Mouse (Mus musculus) erythroblast, adult 5-6 weeks (primary cell): ENCODE results near the gene Thop1. TPM values are rescaled to one million over a fixed set of nuclear protein-coding genes. Genes with fewer than 3 reads are reported as not detected.

Experiments used
- ATAC-seq: replicated peaks from 2 replicates; pipeline ENCODE4 v1.8.0; 2016; ENCODE audit warnings: moderate number of reproducible peaks, mild to moderate bottlenecking, moderate TSS enrichment, inconsistent platforms; ENCODE audit not compliant: poor library complexity, low FRiP score, severe bottlenecking
- total RNA-seq, 2 experiments: library from RNA; stranded (forward) in 1 of 2; stranded (reverse) in 1 of 2; fragments of 150-400 nt in 1 of 2; fragments of 200-764, 138-1000 nt in 1 of 2; gene quantifications; 2 replicates each; pipeline versions ENCODE4 v1.2.3 to v1.2.4; 2015 to 2017; ENCODE audit warnings: low replicate concordance in 2 of 2

The Thop1 gene
- total RNA-seq, 2 experiments from 2014 or later, result 4.1 TPM; not detected in 1

DNA sequence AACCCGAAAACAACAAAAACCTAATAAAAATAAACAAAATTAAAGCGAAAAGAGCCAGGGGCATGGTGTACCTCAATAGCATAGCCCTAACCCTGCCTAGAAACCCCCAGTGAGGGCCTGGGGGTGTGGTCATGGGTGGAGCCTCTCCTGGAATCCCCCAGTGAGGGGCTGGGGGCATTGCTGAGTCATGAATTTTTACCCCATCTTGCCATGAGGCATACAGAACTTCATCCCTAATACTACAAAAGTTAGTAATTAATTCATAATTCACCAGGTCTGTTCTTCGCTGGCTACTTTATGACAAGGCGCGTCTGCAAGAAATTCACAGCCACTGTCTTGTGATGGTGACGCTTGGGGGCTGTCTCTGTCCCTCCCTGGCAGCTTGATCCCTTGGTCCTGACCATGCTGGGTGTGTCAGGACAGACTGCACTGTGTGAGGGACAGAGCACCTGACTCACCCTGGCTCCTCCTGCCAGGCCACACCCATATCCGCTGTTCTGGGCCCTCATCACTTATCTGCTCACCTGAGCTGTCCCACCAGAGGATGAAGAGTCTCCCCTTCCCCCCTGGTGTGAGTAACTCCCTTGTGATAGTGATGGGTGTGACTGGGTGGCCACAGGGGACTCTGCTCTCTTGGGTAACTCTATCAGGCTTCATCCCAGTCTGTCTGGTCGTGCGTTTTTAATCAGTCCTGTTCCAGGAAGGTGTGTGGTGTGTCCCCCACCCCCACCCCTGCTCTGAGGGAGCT, 25.3 kb downstream of the Thop1 start:
- ATAC-seq, result peak; percentile 32; the same call in 1 of the 2 replicates

DNA sequence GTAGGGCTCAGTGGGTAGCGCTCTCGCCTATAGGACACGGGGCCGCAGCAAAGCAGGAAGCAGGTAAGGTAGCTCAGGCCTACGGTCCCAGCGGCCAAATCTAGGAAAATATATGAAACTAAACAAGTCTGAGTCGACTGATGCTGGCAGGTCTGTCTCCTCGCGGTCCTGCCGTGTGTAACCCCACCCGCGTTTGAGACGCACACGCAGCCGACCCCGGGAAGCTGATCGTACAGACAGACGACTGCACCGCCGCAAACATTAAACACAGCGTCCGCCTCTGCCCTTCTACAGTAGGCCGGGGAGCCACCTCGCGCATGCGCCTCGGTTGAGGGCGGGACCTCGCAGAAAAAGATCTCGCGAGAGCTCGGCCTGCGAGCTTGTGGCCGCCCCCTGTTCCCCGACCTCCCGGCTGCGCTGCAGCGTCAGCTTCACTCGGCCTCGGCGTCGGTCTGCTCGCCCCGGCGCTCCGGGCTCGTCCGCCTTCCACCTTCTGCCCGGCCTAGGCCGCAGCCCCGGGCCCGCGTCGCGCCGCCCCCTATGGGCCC, 35.8 kb downstream of the Thop1 start, which contains the start of gene Map2k2:
Gene Map2k2, plus strand, starts transcription at position 351 of the 548 bp plus-strand sequence.
- peak; percentile 81 for ATAC-seq

GRCm38 (mm10) chr10:81106113-81106721, 36.4 kb downstream of the Thop1 start:
- ATAC-seq, result peak; percentile 65

GRCm38 (mm10) chr10:81112946-81113345, 43.1 kb downstream of the Thop1 start:
- no peak for ATAC-seq

DNA sequence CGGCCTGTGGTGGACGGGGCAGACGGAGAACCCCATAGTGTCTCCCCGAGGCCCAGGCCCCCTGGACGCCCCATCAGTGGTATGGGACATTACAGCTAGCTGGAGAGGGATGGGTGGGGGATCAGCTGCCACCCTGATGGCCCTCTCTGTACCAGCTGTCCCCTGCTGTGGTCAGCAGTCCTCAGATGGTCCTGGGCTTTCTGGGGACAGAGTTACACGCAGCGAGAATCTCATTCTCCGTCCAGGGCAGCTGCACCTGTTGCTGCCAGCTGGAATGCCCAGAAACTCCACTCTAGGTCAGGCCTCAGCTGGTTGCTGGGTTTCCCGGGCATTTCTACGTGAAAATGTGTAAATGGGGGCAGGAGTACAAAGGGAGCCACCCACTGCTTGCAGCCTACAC, 49.8 kb downstream of the Thop1 start:
- no peak for ATAC-seq

DNA sequence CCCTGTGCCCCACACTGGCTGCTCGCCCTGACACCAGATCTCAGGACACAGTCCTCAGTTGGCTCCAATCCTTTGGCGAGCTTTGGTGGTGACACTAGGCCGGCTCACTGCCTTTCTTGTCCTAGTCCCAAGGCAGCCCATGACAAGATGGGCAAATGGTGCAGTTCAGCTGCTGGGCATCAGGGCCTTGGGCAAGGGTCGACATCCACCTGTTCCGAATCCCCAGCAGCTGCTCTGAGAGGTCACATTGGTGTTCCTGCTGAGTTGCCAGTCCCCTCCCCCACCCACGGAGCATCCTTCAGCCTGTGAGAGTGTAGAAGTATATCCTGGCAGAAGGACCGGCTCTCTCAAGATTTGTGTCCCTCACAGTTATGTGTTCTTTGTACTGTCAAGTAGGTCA, 50.8 kb downstream of the Thop1 start:
- no peak for ATAC-seq

- no peak for ATAC-seq
These were observed 53.1 kb downstream of the Thop1 start for GRCm38 (mm10) chr10:81122889-81123288.

DNA sequence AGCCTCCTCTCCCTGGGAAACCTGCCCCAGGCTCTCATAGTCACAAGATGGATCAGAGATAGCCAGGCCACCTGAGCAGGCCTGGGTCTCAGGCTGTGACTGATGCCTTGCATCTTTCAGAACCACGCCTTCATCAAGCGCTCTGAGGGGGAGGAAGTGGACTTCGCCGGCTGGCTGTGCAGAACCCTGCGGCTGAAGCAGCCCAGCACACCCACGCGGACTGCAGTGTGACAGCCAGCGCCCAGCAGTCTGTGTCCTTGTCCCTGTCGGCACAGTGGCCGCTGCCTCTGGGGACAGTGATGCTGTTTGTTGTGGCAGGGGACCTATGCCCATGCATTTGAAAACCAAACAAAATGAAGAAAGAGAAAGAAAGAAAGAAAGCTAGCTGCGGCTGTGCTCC, 53.7 kb downstream of the Thop1 start:
- ATAC-seq, result no peak

Other genes with a start within 250 kb of the Thop1 start
- 1,067 and 1,159 TPM in 2 replicates for gene Oaz1, start 243.4 kb upstream of the Thop1 start, total RNA-seq (2015; ENCODE audit: low replicate concordance)
- gene Oaz1, start 243.4 kb upstream of the Thop1 start, total RNA-seq (2017; ENCODE audit: low replicate concordance), result 242 and 348 TPM in 2 replicates
- not detected in 2 replicates for gene Lingo3, start 226.0 kb upstream of the Thop1 start, total RNA-seq (2015; ENCODE audit: low replicate concordance)
- not detected in 2 replicates for gene Lingo3, start 226.0 kb upstream of the Thop1 start, total RNA-seq (2017; ENCODE audit: low replicate concordance)
- 27.8 and 33.2 TPM in 2 replicates for gene Lsm7, start 214.8 kb upstream of the Thop1 start, total RNA-seq (2015; ENCODE audit: low replicate concordance)
- gene Lsm7, start 214.8 kb upstream of the Thop1 start, total RNA-seq (2017; ENCODE audit: low replicate concordance), result 59.8 and 67.9 TPM in 2 replicates
- gene Sppl2b, start 214.8 kb upstream of the Thop1 start, total RNA-seq (2015; ENCODE audit: low replicate concordance), result 225 and 274 TPM in 2 replicates
- gene Sppl2b, start 214.8 kb upstream of the Thop1 start, total RNA-seq (2017; ENCODE audit: low replicate concordance), result 343 and 430 TPM in 2 replicates
- not detected in 2 replicates for gene Tmprss9, start 198.2 kb upstream of the Thop1 start, total RNA-seq (2015; ENCODE audit: low replicate concordance)
- gene Tmprss9, start 198.2 kb upstream of the Thop1 start, total RNA-seq (2017; ENCODE audit: low replicate concordance), result 0.17 TPM in 1 of 2 replicates, not detected in the other
- gene Timm13, start 169.1 kb upstream of the Thop1 start, total RNA-seq (2015; ENCODE audit: low replicate concordance), result 12.1 and 17.6 TPM in 2 replicates
- 14.1 and 24.7 TPM in 2 replicates for gene Timm13, start 169.1 kb upstream of the Thop1 start, total RNA-seq (2017; ENCODE audit: low replicate concordance)
- gene Lmnb2, start 151.8 kb upstream of the Thop1 start, total RNA-seq (2015; ENCODE audit: low replicate concordance), result 2.7 and 7.3 TPM in 2 replicates
- 9.3 and 9.7 TPM in 2 replicates for gene Lmnb2, start 151.8 kb upstream of the Thop1 start, total RNA-seq (2017; ENCODE audit: low replicate concordance)
- gene Gadd45b, start 140.0 kb upstream of the Thop1 start, total RNA-seq (2015; ENCODE audit: low replicate concordance), result 2.3 and 10.6 TPM in 2 replicates
- gene Gadd45b, start 140.0 kb upstream of the Thop1 start, total RNA-seq (2017; ENCODE audit: low replicate concordance), result 3.2 and 4.9 TPM in 2 replicates
- not detected in 2 replicates for gene Gng7, start 55.1 kb upstream of the Thop1 start, total RNA-seq (2015; ENCODE audit: low replicate concordance)
- not detected in 2 replicates for gene Gng7, start 55.1 kb upstream of the Thop1 start, total RNA-seq (2017; ENCODE audit: low replicate concordance)
- gene Diras1, start 44.4 kb upstream of the Thop1 start, total RNA-seq (2015; ENCODE audit: low replicate concordance), result not detected in 2 replicates
- not detected in 2 replicates for gene Diras1, start 44.4 kb upstream of the Thop1 start, total RNA-seq (2017; ENCODE audit: low replicate concordance)
- gene Slc39a3, start 32.6 kb upstream of the Thop1 start, total RNA-seq (2015; ENCODE audit: low replicate concordance), result 2.1 and 2.5 TPM in 2 replicates
- 2.7 and 3.8 TPM in 2 replicates for gene Slc39a3, start 32.6 kb upstream of the Thop1 start, total RNA-seq (2017; ENCODE audit: low replicate concordance)
- gene Sgta, start 9.9 kb upstream of the Thop1 start, total RNA-seq (2015; ENCODE audit: low replicate concordance), result 6.7 and 20.3 TPM in 2 replicates
- gene Sgta, start 9.9 kb upstream of the Thop1 start, total RNA-seq (2017; ENCODE audit: low replicate concordance), result 14.8 and 18.1 TPM in 2 replicates
- not detected in 2 replicates for gene Creb3l3, start 28.8 kb downstream of the Thop1 start, total RNA-seq (2015; ENCODE audit: low replicate concordance)
- gene Creb3l3, start 28.8 kb downstream of the Thop1 start, total RNA-seq (2017; ENCODE audit: low replicate concordance), result not detected in 2 replicates
- 22.2 and 31.5 TPM in 2 replicates for gene Map2k2, start 35.9 kb downstream of the Thop1 start, total RNA-seq (2015; ENCODE audit: low replicate concordance)
- gene Map2k2, start 35.9 kb downstream of the Thop1 start, total RNA-seq (2017; ENCODE audit: low replicate concordance), result 34.2 and 49.9 TPM in 2 replicates
- gene Zbtb7a, start 65.2 kb downstream of the Thop1 start, total RNA-seq (2015; ENCODE audit: low replicate concordance), result 11.5 and 13.2 TPM in 2 replicates
- 10.1 and 14.2 TPM in 2 replicates for gene Zbtb7a, start 65.2 kb downstream of the Thop1 start, total RNA-seq (2017; ENCODE audit: low replicate concordance)
- 4.4 and 11.3 TPM in 2 replicates for gene Pias4, start 97.9 kb downstream of the Thop1 start, total RNA-seq (2015; ENCODE audit: low replicate concordance)
- gene Pias4, start 97.9 kb downstream of the Thop1 start, total RNA-seq (2017; ENCODE audit: low replicate concordance), result 12.3 and 19.3 TPM in 2 replicates
- gene Eef2, start 106.6 kb downstream of the Thop1 start, total RNA-seq (2015; ENCODE audit: low replicate concordance), result 227 and 267 TPM in 2 replicates
- gene Eef2, start 106.6 kb downstream of the Thop1 start, total RNA-seq (2017; ENCODE audit: low replicate concordance), result 388 and 458 TPM in 2 replicates
- gene Dapk3, start 113.0 kb downstream of the Thop1 start, total RNA-seq (2015; ENCODE audit: low replicate concordance), result 3.3 and 7.3 TPM in 2 replicates
- 10.8 and 11.8 TPM in 2 replicates for gene Dapk3, start 113.0 kb downstream of the Thop1 start, total RNA-seq (2017; ENCODE audit: low replicate concordance)
- not detected in 2 replicates for gene 4930442H23Rik, start 113.8 kb downstream of the Thop1 start, total RNA-seq (2015; ENCODE audit: low replicate concordance)
- gene 4930442H23Rik, start 113.8 kb downstream of the Thop1 start, total RNA-seq (2017; ENCODE audit: low replicate concordance), result not detected in 2 replicates
- gene Nmrk2, start 132.0 kb downstream of the Thop1 start, total RNA-seq (2015; ENCODE audit: low replicate concordance), result not detected in 2 replicates
- not detected in 2 replicates for gene Nmrk2, start 132.0 kb downstream of the Thop1 start, total RNA-seq (2017; ENCODE audit: low replicate concordance)
- not detected in 2 replicates for gene Atcay, start 160.8 kb downstream of the Thop1 start, total RNA-seq (2015; ENCODE audit: low replicate concordance)
- gene Atcay, start 160.8 kb downstream of the Thop1 start, total RNA-seq (2017; ENCODE audit: low replicate concordance), result not detected in 2 replicates
- gene Zfr2, start 163.1 kb downstream of the Thop1 start, total RNA-seq (2015; ENCODE audit: low replicate concordance), result not detected in 2 replicates
- not detected in 2 replicates for gene Zfr2, start 163.1 kb downstream of the Thop1 start, total RNA-seq (2017; ENCODE audit: low replicate concordance)
- gene Matk, start 182.9 kb downstream of the Thop1 start, total RNA-seq (2015; ENCODE audit: low replicate concordance), result 0.42 and 0.96 TPM in 2 replicates
- 4.3 TPM in 2 replicates for gene Matk, start 182.9 kb downstream of the Thop1 start, total RNA-seq (2017; ENCODE audit: low replicate concordance)
- gene Mrpl54, start 196.9 kb downstream of the Thop1 start, total RNA-seq (2015; ENCODE audit: low replicate concordance), result 6.3 and 56.3 TPM in 2 replicates
- gene Mrpl54, start 196.9 kb downstream of the Thop1 start, total RNA-seq (2017; ENCODE audit: low replicate concordance), result 23.1 and 36.6 TPM in 2 replicates
- gene Apba3, start 196.9 kb downstream of the Thop1 start, total RNA-seq (2015; ENCODE audit: low replicate concordance), result 3.3 and 4.4 TPM in 2 replicates
- gene Apba3, start 196.9 kb downstream of the Thop1 start, total RNA-seq (2017; ENCODE audit: low replicate concordance), result 4.3 and 10.8 TPM in 2 replicates
- 3.3 TPM in 1 of 2 replicates, not detected in the other for gene Tjp3, start 221.5 kb downstream of the Thop1 start, total RNA-seq (2015; ENCODE audit: low replicate concordance)
- 0.60 and 1.7 TPM in 2 replicates for gene Tjp3, start 221.5 kb downstream of the Thop1 start, total RNA-seq (2017; ENCODE audit: low replicate concordance)
- gene Pip5k1c, start 222.9 kb downstream of the Thop1 start, total RNA-seq (2015; ENCODE audit: low replicate concordance), result 9.6 and 11.3 TPM in 2 replicates
- gene Pip5k1c, start 222.9 kb downstream of the Thop1 start, total RNA-seq (2017; ENCODE audit: low replicate concordance), result 10.8 and 11.3 TPM in 2 replicates